Mouse (Mus musculus) ES-E14 (cell line): Measurements from ENCODE around the gene Bsn. TPM values are rescaled to one million over a fixed set of nuclear protein-coding genes. Genes with fewer than 3 reads are reported as not detected.
A peak's percentile ranks its signal among the peaks of the same experiment; 100 is the strongest.

Experiments
- DNase-seq: peaks from one replicate; pipeline ENCODE4 v3.0.0-alpha.2; 2013; ENCODE audit warnings: low read depth, low spot score
- H3K27ac ChIP-seq: 2 replicates; pipeline ENCODE4 v1.5.1; 2012; ENCODE audit warnings: low read depth, mild to moderate bottlenecking, low read length, moderate library complexity, mixed read lengths; ENCODE audit not compliant: poor library complexity, insufficient read depth, severe bottlenecking
- H3K36me3 ChIP-seq: 2 replicates; pipeline ENCODE4 v1.6.1; 2012; ENCODE audit warnings: mild to moderate bottlenecking, low read length, moderate library complexity, mixed read lengths; ENCODE audit not compliant: control insufficient read depth, poor library complexity, insufficient read depth, severe bottlenecking
- H3K4me1 ChIP-seq, 2 experiments: fragments of 150-350 bp in 1 of 2; sonication (generic) in 1 of 2; 2 replicates each; pipeline ENCODE4 v1.6.1; 2012; ENCODE audit warnings: low read length in 2 of 2, mild to moderate bottlenecking in 1 of 2, mixed read lengths in 1 of 2; ENCODE audit not compliant: control insufficient read depth in 2 of 2, insufficient read depth in 2 of 2, poor library complexity in 1 of 2
- H3K4me3 ChIP-seq, 2 experiments: fragments of 150-350 bp in 1 of 2; sonication (generic) in 1 of 2; 2 replicates each; pipeline ENCODE4 v1.5.1; 2012; ENCODE audit warnings: low read length in 2 of 2, low read depth in 1 of 2, mild to moderate bottlenecking in 1 of 2, mixed read lengths in 1 of 2; ENCODE audit not compliant: insufficient read depth in 1 of 2, poor library complexity in 1 of 2, severe bottlenecking in 1 of 2
- H3K9ac ChIP-seq: 2 replicates; pipeline ENCODE4 v1.6.1; 2012; ENCODE audit warnings: low read depth, mild to moderate bottlenecking, low read length, mixed read lengths; ENCODE audit not compliant: poor library complexity, insufficient read depth, severe bottlenecking
- H3K9me3 ChIP-seq: fragments of 150-350 bp; sonication (generic); 2 replicates; pipeline ENCODE4 v1.6.1; 2012; ENCODE audit warnings: low read depth, mild to moderate bottlenecking, low read length; ENCODE audit not compliant: control insufficient read depth, insufficient read depth
- CHD2 ChIP-seq: IDR thresholded peaks from 2 replicates; pipeline ENCODE4 v1.6.1; 2014; ENCODE audit warnings: mild to moderate bottlenecking, low read depth, low read length, inconsistent platforms
- HCFC1 ChIP-seq: IDR thresholded peaks from 2 replicates; pipeline ENCODE4 v1.6.1; 2012; ENCODE audit warnings: low read length, inconsistent platforms, borderline replicate concordance; ENCODE audit not compliant: insufficient read depth
- MAFK ChIP-seq: IDR thresholded peaks from 2 replicates; pipeline ENCODE4 v1.6.1; 2014; ENCODE audit warnings: mild to moderate bottlenecking, low read depth, low read length, inconsistent platforms; ENCODE audit not compliant: insufficient read depth
- ZC3H11A ChIP-seq: IDR thresholded peaks from 2 replicates; pipeline ENCODE4 v1.6.1; 2012; ENCODE audit warnings: low read depth, mild to moderate bottlenecking, inconsistent platforms, low read length, borderline replicate concordance
- ZNF384 ChIP-seq: IDR thresholded peaks from 2 replicates; pipeline ENCODE4 v1.6.1; 2012; ENCODE audit warnings: low read depth, low read length, inconsistent platforms
- in situ Hi-C, 2 experiments: fragments of 600-800 bp; cut with MboI; formaldehyde crosslinking; loops; one replicate each; pipeline ENCODE4 v1.15.1; 2025; ENCODE audit warnings: low sequenced_read_pairs in 2 of 2, inconsistent platforms in 1 of 2; ENCODE audit not compliant: unreplicated experiment in 2 of 2
- total RNA-seq: library from RNA; depleted of rRNA; stranded (reverse); fragments of 300-350 nt; gene quantifications from 2 replicates; pipeline ENCODE4 v1.2.3, GENCODE M21; 2012

The Bsn gene
- total RNA-seq, 1 experiment = 0.45 TPM

GRCm38 (mm10) chr9:108104766-108105548, 85.2 kb downstream of the Bsn start:
- Histone ChIP-seq H3K36me3 (no peaks in the 10 kb centered on the region), H3K9me3 (no peaks in the 10 kb centered on the region), H3K9ac (peak overlapping the region; percentile 37), H3K4me3 (peak overlapping the region; percentile 9 to 53), H3K27ac (no peak overlapping the region), H3K4me1 (peaks cover 0 to 11% of the 10 kb centered on the region in 2 experiments; a peak in 1 of 4 replicates)
- TF ChIP-seq CHD2 (no peak), ZC3H11A (no peak), HCFC1 (no peak), ZNF384 (no peak), MAFK (no peak)
- in situ Hi-C loops = no loop called here
- no peak for DNase-seq

- H3K9ac ChIP-seq = no peak overlapping the region; the same call in 1 of the 2 replicates
- DNase-seq = no peak
- TF ChIP-seq ZNF384 = no peak
- TF ChIP-seq ZC3H11A = no peak
- TF ChIP-seq MAFK = no peak
- TF ChIP-seq CHD2 = no peak
- TF ChIP-seq HCFC1 = no peak
- no peak overlapping the region for H3K4me3 ChIP-seq
- no peaks in the 10 kb centered on the region for H3K36me3 ChIP-seq
- no peak overlapping the region for H3K27ac ChIP-seq
- H3K9me3 ChIP-seq = no peaks in the 10 kb centered on the region
- H3K4me1 ChIP-seq = peaks cover 0 to 12% of the 10 kb centered on the region in 2 experiments; a peak in 2 of 4 replicates
- in situ Hi-C loops = loop anchor here in 1 of 2 experiments (5.0 kb wide), 1 partner anchor 93 kb away; the partner anchor contains the start of gene Bsn
Measured at GRCm38 (mm10) chr9:108099619-108100018, 90.6 kb downstream of the Bsn start.

- Histone ChIP-seq H3K4me1 (peaks cover 0 to 17% of the 10 kb centered on the region in 2 experiments; a peak in 2 of 4 replicates), H3K4me3 (no peak overlapping the region), H3K9me3 (no peaks in the 10 kb centered on the region), H3K36me3 (peaks cover 16% of the 10 kb centered on the region; the same call in 1 of the 2 replicates), H3K27ac (no peak overlapping the region), H3K9ac (no peak overlapping the region)
- in situ Hi-C loops = loop anchor here in 1 of 2 experiments (5.0 kb wide), 1 partner anchor 96 kb away; the partner anchor contains the start of gene Bsn
- TF ChIP-seq HCFC1 = no peak
- no peak for TF ChIP-seq ZC3H11A
- no peak for TF ChIP-seq ZNF384
- TF ChIP-seq CHD2 = no peak
- no peak for TF ChIP-seq MAFK
- no peak for DNase-seq
Measured at GRCm38 (mm10) chr9:108095949-108096712, 94.1 kb downstream of the Bsn start.

GRCm38 (mm10) chr9:108095518-108095917, 94.7 kb downstream of the Bsn start:
- H3K27ac ChIP-seq = no peak overlapping the region
- TF ChIP-seq ZC3H11A = peak; percentile 47; the same call in 1 of the 2 replicates
- TF ChIP-seq MAFK = no peak
- H3K9me3 ChIP-seq = no peaks in the 10 kb centered on the region
- H3K36me3 ChIP-seq = peaks cover 19% of the 10 kb centered on the region; the same call in 1 of the 2 replicates
- H3K4me3 ChIP-seq = peak overlapping the region in 1 of 2 experiments; percentile 99; a peak in 2 of 4 replicates
- H3K9ac ChIP-seq = no peak overlapping the region
- DNase-seq = no peak
- in situ Hi-C loops = loop anchor here in 1 of 2 experiments (5.0 kb wide), 1 partner anchor 97 kb away; the partner anchor contains the start of gene Bsn
- peaks cover 0 to 17% of the 10 kb centered on the region in 2 experiments; a peak in 2 of 4 replicates for H3K4me1 ChIP-seq
